Mouse (Mus musculus): ENCODE measurements at regions not wholly inside any gene's neighbourhood (a gene's known extent, or its start where the extent isn't known, plus 50 kb on each side); places are given as distances from the start of the nearest gene placed in this dataset.

DNA sequence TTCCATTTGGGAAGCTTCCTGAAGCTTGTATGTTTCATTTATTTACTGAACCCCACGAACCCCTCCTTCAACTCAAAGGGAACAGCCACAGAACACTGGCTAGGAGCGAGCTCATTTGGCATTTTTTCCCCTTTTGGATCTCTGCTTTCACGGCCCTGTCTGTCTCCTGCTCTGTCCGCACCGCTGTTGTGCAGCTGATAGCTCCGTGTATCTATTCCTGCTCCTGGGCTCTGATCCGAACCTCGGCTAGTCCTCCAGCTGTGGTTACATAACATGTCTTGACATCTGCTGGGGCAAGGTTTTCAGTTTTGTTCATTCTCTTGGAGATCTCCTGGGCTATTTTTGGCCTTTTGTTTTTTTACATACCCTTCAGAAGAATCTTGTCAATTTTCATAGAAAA is 525.1 kb upstream of the Fam19a5 start:
- 68% methylated on average over 8 of the region's 8 CpGs for WGBS
- H3K4me1 ChIP-seq (replicated peaks), result no peaks in the 10 kb centered on the region
- no peak overlapping the region for H3K4me2 ChIP-seq
- no peaks in the 10 kb centered on the region for H3K36me3 ChIP-seq
- H3K4me3 ChIP-seq, result no peak overlapping the region
- no peak overlapping the region for H3K9ac ChIP-seq
- no peaks in the 10 kb centered on the region for H3K9me3 ChIP-seq
- no peak for ATAC-seq (ENCODE audit: low FRiP score, low read depth)
- H3K27me3 ChIP-seq, result no peaks in the 10 kb centered on the region
- H3K27ac ChIP-seq (replicated peaks), result no peak overlapping the region

DNA sequence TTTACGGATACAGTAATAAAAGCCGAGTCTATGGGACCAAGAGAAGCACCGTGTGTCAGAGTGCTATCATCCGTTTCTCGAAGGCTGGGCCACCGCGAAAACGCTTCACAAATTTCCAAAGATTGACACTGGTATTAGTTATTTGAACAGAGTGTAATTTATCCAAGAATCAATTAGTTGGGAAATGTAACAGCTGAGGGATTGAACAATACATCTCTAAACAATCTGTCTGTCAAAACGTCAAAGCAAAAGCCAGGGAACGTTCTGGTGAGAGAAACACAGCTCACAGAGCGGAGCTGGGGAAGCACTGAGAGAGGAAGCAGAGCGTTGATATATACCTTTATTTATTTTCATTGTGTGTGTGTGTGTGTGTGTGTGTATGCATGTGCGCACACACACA is 498.1 kb upstream of the Fam19a5 start:
- no peaks in the 10 kb centered on the region for H3K9me3 ChIP-seq
- no peaks in the 10 kb centered on the region for H3K27me3 ChIP-seq
- no peaks in the 10 kb centered on the region for H3K36me3 ChIP-seq
- H3K4me1 ChIP-seq (replicated peaks), result no peaks in the 10 kb centered on the region
- H3K4me3 ChIP-seq, result no peak overlapping the region
- no peak overlapping the region for H3K27ac ChIP-seq (replicated peaks)
- H3K9ac ChIP-seq, result no peak overlapping the region
- 76% methylated on average over 13 of the region's 13 CpGs for WGBS
- ATAC-seq (ENCODE audit: low FRiP score, low read depth), result no peak
- H3K4me2 ChIP-seq, result no peak overlapping the region

DNA sequence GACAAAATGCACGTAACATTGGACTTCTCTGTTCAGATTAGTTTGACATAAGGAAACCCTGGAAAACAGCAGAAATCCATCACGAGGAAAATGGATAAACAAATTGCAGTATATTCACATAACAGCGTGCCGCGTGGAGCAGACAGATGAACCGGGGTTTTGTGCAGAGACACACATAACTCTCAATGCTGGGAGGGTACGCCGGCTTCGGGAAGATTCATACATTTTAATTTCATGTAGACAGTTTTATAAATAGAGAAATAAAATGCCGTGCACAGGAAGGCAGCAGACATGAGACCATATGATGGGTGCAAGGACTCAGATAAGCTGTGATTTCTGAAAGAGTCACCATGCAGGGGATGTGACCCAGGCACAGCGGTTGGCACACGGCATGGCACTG is 489.9 kb upstream of the Fam19a5 start:
- H3K4me1 ChIP-seq (replicated peaks), result no peaks in the 10 kb centered on the region
- no peak overlapping the region for H3K4me3 ChIP-seq
- H3K36me3 ChIP-seq, result no peaks in the 10 kb centered on the region
- H3K9ac ChIP-seq, result no peak overlapping the region
- 89% methylated on average over 12 of the region's 12 CpGs for WGBS
- H3K9me3 ChIP-seq, result no peaks in the 10 kb centered on the region
- ATAC-seq (ENCODE audit: low FRiP score, low read depth), result no peak
- no peaks in the 10 kb centered on the region for H3K27me3 ChIP-seq
- no peak overlapping the region for H3K4me2 ChIP-seq
- no peak overlapping the region for H3K27ac ChIP-seq (replicated peaks)

DNA sequence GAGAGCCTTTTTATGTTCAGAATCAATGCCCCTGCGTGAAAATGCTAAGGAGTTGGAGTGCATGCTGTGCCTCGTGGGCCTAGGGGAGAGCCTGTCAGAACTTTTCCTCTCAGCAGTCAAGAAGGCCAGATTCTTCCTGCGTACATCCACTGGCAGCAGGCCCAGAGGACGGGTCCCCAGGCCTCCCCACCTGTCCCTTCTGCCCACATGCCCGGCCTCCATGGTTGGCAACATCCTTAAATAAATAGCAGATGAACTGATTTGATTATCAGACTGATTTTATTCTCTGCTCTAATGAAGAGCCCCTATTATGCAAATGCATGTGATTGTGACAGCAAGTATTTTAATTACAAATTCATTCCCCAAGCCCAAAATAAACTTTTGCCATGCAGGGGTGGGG is 479.2 kb upstream of the Fam19a5 start:
- Histone ChIP-seq H3K4me1 (replicated peaks) (peaks cover 4% of the 10 kb centered on the region; the same call in 1 of the 2 replicates), H3K9ac (no peak overlapping the region), H3K27ac (replicated peaks) (no peak overlapping the region), H3K27me3 (no peaks in the 10 kb centered on the region), H3K36me3 (no peaks in the 10 kb centered on the region), H3K4me2 (no peak overlapping the region), H3K4me3 (no peak overlapping the region), H3K9me3 (no peaks in the 10 kb centered on the region)
- 24% methylated on average over 5 of the region's 5 CpGs for WGBS
- no peak for ATAC-seq (ENCODE audit: low FRiP score, low read depth)

DNA sequence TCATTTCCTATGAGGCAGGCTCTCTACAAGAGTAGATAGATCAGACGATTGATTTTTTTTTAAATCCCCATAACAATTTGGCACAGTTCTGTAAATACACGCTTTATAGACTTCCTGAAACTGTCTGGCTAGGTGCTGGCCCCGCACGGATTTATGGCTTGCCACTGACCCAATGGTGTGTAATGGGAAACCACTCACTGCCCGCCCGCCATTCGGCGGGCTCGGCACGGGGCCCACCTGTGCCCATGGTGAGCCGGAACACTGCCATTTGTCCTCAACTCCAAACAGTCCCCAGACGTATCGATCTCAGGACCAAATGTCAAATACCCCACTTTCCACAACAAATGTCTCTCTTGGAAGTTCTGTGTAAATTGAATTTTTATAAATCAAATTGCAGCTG is 475.8 kb upstream of the Fam19a5 start:
- no peaks in the 10 kb centered on the region for H3K36me3 ChIP-seq
- no peaks in the 10 kb centered on the region for H3K9me3 ChIP-seq
- no peak for ATAC-seq (ENCODE audit: low FRiP score, low read depth)
- WGBS, result 95% methylated on average over 13 of the region's 13 CpGs
- H3K4me3 ChIP-seq, result no peak overlapping the region
- no peaks in the 10 kb centered on the region for H3K27me3 ChIP-seq
- H3K27ac ChIP-seq (replicated peaks), result no peak overlapping the region
- no peak overlapping the region for H3K4me2 ChIP-seq
- H3K9ac ChIP-seq, result no peak overlapping the region
- peaks cover 4% of the 10 kb centered on the region; the same call in 1 of the 2 replicates for H3K4me1 ChIP-seq (replicated peaks)

DNA sequence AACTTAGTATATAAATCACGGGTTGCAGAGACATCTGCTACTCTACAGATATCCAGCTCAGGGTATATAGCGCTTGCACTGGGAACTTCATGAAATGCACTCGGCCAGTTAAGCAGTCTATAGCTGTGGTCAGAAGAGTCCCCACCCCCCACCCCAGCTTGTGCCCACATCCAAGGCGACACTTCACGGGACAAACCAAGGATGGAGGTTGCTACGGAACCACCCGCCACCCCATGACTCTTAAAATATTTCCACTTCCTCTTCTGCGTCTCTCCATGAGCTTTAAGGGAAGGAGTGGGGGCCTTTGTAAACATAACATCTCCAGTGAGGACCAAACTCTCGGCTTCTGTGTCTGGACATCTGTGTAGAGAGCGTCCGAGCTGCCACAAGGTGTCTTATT is 469.5 kb upstream of the Fam19a5 start:
- WGBS, result 89% methylated on average over 11 of the region's 11 CpGs

DNA sequence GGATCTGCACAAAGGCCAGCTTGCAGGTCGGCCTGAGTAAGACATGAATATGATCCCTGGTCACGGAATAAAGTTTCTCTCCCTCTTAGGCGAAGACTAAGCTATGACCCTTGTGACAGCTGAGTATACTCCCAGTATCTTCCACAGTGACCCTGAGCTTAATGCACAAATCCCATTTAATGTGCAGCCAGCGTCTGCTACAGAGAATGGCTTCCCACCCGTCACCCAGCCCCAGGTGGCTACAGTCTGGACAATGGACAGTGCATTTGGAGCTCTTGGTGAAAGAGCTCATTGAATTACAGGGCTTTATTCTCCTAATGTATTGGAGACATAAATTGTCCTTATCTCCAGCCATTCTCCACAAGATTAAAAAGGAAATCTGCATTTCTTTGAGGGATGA is 454.3 kb upstream of the Fam19a5 start:
- no peak for ATAC-seq (ENCODE audit: low FRiP score, low read depth)
- Histone ChIP-seq H3K9ac (no peak overlapping the region), H3K36me3 (no peaks in the 10 kb centered on the region), H3K27ac (replicated peaks) (no peak overlapping the region), H3K27me3 (no peaks in the 10 kb centered on the region), H3K4me1 (replicated peaks) (no peaks in the 10 kb centered on the region), H3K4me3 (no peak overlapping the region), H3K4me2 (no peak overlapping the region), H3K9me3 (no peaks in the 10 kb centered on the region)
- WGBS, result 40% methylated on average over 5 of the region's 5 CpGs

More for the DNA sequence above, 469.5 kb upstream of the Fam19a5 start:
- Histone ChIP-seq H3K4me2 (no peak overlapping the region), H3K9me3 (no peaks in the 10 kb centered on the region), H3K36me3 (no peaks in the 10 kb centered on the region), H3K4me3 (no peak overlapping the region), H3K27ac (replicated peaks) (no peak overlapping the region), H3K4me1 (replicated peaks) (no peaks in the 10 kb centered on the region), H3K9ac (no peak overlapping the region), H3K27me3 (no peaks in the 10 kb centered on the region)
- no peak for ATAC-seq (ENCODE audit: low FRiP score, low read depth)

DNA sequence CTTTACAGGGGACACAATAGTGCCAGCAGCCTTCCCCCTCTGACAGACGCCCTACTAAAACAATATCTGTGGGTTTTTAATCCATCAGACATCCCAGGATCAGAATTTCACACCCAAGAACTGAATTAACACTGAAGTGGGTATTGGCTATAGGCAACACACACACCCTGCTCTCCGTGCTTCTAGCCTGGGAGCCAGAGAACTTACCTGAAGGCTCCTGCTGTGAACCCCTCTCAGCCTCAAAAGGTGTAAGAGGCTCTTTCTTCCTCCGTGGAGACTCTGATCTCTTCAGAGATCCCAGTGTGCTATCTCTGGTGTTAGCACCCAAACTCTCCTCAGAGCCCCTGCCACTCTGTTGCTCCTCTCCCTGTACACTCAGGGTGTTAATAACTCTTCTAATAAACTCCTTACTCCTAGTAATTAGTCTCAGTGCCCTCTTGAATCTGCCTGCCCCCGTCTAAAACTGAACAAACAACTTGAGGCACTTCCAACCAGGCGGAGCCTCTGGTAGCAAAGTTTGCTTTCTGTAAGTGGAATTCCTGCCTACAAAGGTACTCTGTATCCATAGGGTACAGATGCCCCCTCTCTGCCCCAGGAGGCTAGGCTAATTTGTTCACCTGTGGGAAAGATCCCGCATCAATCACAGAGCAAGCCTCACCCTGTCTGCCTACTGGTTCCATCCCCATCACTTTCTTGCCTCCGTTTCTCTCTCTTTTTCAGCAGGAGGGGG is 452.9 kb upstream of the Fam19a5 start:
- WGBS, result 66% methylated on average over 7 of the region's 7 CpGs

DNA sequence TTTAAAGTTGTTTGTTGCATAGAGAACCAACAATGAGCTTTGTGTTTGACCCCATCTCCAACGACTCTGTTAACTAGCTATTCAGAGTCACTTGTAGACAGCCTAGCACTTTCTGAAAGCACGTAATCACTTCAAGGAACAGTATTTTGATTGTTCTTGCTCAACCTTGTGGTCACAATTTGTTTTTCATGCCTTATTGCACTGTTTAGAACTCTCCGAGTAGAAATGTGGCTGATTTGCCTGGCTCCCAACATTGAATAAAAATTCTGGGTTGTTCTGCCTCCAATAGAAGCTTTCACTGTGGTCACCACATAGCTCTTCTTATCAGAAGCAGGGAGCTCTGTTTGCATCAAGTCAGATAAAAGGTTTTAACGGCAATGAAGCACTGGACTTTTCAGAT is 446.9 kb upstream of the Fam19a5 start:
- Histone ChIP-seq H3K9me3 (no peaks in the 10 kb centered on the region), H3K27me3 (no peaks in the 10 kb centered on the region), H3K4me3 (no peak overlapping the region), H3K36me3 (no peaks in the 10 kb centered on the region), H3K27ac (replicated peaks) (no peak overlapping the region), H3K4me2 (no peak overlapping the region), H3K4me1 (replicated peaks) (no peaks in the 10 kb centered on the region), H3K9ac (no peak overlapping the region)
- 55% methylated on average over 4 of the region's 4 CpGs for WGBS
- ATAC-seq (ENCODE audit: low FRiP score, low read depth), result no peak

More for the DNA sequence above, 452.9 kb upstream of the Fam19a5 start:
- H3K4me2 ChIP-seq, result no peak overlapping the region
- H3K4me1 ChIP-seq (replicated peaks), result no peaks in the 10 kb centered on the region
- H3K36me3 ChIP-seq, result no peaks in the 10 kb centered on the region
- no peak for ATAC-seq (ENCODE audit: low FRiP score, low read depth)
- no peak overlapping the region for H3K27ac ChIP-seq (replicated peaks)
- no peaks in the 10 kb centered on the region for H3K27me3 ChIP-seq
- no peak overlapping the region for H3K4me3 ChIP-seq
- no peak overlapping the region for H3K9ac ChIP-seq
- no peaks in the 10 kb centered on the region for H3K9me3 ChIP-seq

DNA sequence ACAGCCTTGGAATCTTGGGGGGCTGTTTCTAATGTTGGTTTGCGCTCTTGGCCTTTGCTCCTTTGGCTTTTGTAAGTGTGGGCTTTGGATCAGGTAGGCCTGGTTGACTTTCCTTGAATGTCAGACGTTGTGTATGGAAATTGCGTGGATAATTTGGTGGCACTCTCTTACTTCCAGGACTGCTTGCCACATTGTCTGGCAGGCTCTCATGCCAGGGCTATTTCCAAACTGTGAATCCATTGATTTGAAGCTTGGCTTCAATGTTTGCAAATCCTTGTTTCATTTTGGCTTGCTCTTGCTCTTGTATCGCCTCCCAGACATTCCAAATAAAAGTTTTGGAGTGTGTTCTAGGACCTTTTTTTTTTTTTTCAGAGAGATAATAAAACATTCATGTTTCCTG is 443.0 kb upstream of the Fam19a5 start:
- no peaks in the 10 kb centered on the region for H3K4me1 ChIP-seq (replicated peaks)
- no peak overlapping the region for H3K27ac ChIP-seq (replicated peaks)
- H3K36me3 ChIP-seq, result no peaks in the 10 kb centered on the region
- no peak overlapping the region for H3K4me2 ChIP-seq
- no peaks in the 10 kb centered on the region for H3K9me3 ChIP-seq
- WGBS, result 87% methylated on average over 4 of the region's 4 CpGs
- H3K4me3 ChIP-seq, result no peak overlapping the region
- ATAC-seq (ENCODE audit: low FRiP score, low read depth), result no peak
- H3K9ac ChIP-seq, result no peak overlapping the region
- H3K27me3 ChIP-seq, result no peaks in the 10 kb centered on the region

DNA sequence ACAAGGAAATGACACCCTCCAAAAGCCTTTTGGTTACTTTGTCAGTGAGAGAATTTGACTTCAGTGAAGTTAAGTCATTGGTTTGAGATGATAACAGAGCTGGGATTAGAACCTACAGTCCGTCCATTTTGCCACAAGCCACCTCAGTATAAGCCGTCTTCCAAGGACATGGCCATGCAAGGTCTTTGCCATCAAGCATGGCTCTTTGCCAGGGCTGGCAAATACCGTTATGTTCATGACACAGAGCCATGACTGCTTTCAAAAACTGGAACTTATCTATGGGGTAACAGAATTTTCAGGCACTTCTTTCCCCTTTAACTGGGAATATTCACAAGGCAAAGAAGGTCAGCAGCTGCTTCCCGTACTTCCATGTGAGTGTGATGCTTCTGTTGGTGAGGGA is 441.9 kb upstream of the Fam19a5 start:
- 79% methylated on average over 4 of the region's 4 CpGs for WGBS
- H3K4me3 ChIP-seq, result no peak overlapping the region
- no peak overlapping the region for H3K9ac ChIP-seq
- no peak for ATAC-seq (ENCODE audit: low FRiP score, low read depth)
- no peak overlapping the region for H3K4me2 ChIP-seq
- no peaks in the 10 kb centered on the region for H3K36me3 ChIP-seq
- no peaks in the 10 kb centered on the region for H3K4me1 ChIP-seq (replicated peaks)
- H3K9me3 ChIP-seq, result no peaks in the 10 kb centered on the region
- H3K27ac ChIP-seq (replicated peaks), result no peak overlapping the region
- H3K27me3 ChIP-seq, result no peaks in the 10 kb centered on the region

DNA sequence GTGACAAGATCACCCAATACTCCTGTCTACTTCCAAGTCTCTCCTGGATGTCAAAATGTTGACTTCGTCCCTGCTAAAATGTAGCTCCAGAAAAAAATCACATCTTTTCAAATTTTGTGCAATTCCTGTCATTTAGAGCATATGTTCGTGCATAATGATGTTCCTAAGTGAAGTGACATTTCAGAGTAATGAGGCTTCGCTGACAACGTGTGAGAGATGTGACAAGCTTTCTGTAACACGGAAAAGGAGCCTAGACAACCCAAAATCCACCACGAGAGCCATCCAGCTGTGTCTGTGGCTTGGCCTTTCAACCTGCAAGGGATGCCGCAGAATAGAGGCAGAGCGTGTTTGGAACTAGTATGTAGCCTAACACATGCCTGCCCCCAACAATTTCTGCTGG is 438.1 kb upstream of the Fam19a5 start:
- H3K4me3 ChIP-seq, result no peak overlapping the region
- WGBS, result 85% methylated on average over 8 of the region's 8 CpGs

DNA sequence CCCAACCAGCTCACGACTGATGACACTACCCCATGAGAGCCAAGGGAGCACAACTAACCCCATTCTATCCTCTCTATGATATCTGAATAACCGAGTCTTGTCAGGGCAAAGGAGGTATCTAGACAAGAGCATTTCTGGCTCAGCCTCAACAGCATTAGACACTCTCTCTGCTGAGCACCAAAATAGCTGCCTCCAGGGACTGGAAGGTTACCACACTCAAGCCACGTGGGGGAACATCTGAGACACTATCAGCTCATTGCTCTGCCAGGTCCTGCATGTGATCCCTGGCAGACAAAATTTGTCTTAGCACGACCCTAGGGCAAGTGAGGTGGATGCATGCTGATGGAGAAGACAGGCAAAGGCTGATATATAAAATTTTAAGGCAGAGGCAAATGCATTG is 436.4 kb upstream of the Fam19a5 start:
- H3K4me1 ChIP-seq (replicated peaks), result no peaks in the 10 kb centered on the region
- WGBS, result 71% methylated on average over 4 of the region's 4 CpGs
- no peak for ATAC-seq (ENCODE audit: low FRiP score, low read depth)

More for the DNA sequence above, 438.1 kb upstream of the Fam19a5 start:
- Histone ChIP-seq H3K9ac (no peak overlapping the region), H3K4me2 (no peak overlapping the region), H3K4me1 (replicated peaks) (no peaks in the 10 kb centered on the region), H3K9me3 (no peaks in the 10 kb centered on the region), H3K27me3 (no peaks in the 10 kb centered on the region), H3K27ac (replicated peaks) (no peak overlapping the region), H3K36me3 (no peaks in the 10 kb centered on the region)
- ATAC-seq (ENCODE audit: low FRiP score, low read depth), result no peak

More for the DNA sequence above, 436.4 kb upstream of the Fam19a5 start:
- H3K36me3 ChIP-seq, result no peaks in the 10 kb centered on the region
- no peak overlapping the region for H3K27ac ChIP-seq (replicated peaks)
- H3K9ac ChIP-seq, result no peak overlapping the region
- no peak overlapping the region for H3K4me3 ChIP-seq
- H3K9me3 ChIP-seq, result no peaks in the 10 kb centered on the region
- H3K27me3 ChIP-seq, result no peaks in the 10 kb centered on the region
- no peak overlapping the region for H3K4me2 ChIP-seq

Measured in hindbrain, embryonic 15.5 days (tissue).